Mouse (Mus musculus): ENCODE measurements at regions not wholly inside any gene's neighbourhood (a gene's known extent, or its start where the extent isn't known, plus 50 kb on each side); places are given as distances from the start of the nearest gene placed in this dataset.

DNA sequence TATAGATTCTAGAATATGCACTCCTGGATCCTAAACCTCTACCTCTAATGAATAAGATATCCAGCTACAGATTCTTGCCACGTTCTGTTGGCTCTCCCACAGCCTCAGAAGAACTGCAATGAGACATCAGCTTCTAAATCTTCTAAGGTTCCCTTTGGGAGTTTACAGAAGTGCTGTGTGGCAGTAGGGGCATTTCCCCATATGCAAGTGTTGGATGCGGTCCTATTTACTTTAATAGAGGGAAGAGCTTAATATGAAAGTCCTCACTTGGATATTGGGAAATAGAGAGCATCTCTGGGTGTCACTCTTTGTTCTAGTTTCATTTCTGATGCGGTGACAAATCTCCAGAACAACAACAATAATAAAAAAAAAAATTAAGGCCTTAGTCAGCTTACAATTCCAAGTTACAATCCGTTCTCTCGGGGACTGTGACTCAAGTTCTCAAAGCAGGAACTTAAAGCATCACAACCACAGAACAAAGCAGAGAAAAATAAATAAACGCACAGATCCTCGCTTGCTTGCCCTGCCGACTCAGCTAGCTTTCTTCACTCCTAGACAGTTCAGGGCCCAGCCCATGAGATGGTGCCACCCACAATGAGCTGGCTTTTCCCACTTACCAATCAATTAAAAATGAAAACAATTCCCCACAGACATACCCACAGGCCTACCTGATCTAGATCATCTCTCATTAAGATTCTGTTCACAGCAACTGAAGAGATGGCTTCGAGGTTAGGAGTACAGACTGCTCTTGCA lies 204.4 kb upstream of the Cited2 start:
- DNase-seq (ENCODE audit: low spot score), result no peak

DNA sequence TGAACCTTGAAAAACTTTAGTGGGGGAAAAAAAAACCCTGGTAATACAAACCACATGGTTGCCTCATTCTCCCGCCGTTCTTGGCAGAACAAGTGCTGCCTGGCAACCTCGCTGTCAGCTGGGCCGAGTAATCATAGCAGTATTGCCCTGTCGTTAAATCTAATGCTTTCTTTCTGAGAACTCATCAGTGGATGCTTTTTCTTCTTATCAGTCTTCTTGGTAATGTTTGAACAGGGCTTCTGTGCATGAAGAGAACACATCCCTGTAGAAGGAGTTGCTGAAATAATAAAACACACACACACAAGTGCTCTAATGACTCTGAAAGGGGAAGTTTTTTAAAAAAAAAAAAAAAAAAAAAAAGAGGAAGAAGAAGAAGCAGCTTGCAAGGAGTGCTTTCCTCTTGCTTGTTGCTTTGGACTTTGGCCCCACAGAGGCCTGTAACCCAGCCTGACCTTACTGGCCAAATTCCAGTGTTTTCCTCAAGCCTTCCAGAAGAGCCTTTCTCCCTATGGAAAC lies 200.9 kb upstream of the Cited2 start:
- DNase-seq (ENCODE audit: low spot score), result peak; percentile 27

DNA sequence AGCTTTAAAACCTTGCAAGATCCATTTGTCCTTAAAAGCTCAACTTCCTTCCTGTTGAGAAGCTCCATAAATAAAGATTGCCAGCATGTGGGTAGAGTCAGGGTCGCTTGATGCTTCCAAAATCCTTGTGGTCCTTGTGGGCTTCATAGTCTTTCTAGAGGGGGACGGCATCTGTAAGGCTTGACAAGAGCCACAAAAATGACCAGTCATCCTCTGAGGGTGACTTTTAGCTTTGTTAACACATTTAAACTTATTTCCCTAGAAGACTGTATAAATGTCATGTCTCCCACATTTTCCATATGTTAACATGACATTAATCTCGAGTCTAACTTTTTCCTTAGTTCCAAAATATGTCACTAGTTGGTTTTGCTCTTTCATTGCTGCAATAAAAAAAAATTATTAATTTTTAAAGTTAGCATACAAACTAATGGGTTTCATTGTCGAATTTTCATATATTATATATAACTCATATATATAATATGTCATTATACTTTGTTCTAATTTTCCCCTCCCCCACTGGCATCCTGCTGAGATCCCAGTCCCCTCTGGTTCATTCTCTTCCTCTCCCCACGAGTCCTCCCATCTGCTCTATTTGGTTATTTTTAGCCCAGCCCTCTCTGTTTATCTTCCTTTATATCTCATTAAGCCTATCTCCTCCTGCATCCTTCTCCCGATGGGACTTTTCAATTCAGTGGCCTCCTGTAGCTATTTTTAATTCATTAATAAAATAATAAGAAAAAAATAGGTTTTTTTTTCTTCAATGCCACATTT lies 199.3 kb upstream of the Cited2 start:
- DNase-seq (ENCODE audit: low spot score), result no peak

DNA sequence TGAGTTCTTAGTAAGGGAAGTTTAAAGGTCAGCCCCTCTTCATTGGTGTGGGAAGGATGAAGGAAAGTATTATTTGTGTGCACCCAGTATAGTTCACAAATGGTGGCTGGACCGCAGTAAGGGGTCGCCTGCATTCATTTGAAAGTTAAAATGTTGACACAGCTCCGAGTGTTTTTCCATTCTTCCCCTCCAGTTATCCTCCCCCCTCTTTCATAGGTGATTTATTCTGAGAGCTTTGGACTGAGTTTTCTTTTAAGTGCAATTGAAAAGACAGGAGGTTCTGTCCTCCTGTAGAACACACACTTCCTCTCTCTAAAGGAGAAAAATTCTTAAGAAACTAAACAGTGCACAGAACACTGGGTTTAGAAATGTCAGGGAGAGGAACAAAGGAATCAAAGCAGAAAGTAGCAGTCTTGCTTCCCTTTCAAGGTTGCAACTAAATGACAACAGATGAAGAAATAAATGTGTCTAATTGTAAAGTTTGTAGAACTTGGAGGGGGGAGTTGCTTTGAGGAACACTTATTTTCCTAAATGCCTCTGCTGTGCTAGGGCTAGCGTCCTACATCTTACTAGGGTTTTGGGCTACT lies 195.8 kb upstream of the Cited2 start:
- DNase-seq (ENCODE audit: low spot score), result no peak

- no peak for DNase-seq (ENCODE audit: low spot score)
Measured at GRCm38 (mm10) chr10:17528116-17528515, 194.9 kb upstream of the Cited2 start.

DNA sequence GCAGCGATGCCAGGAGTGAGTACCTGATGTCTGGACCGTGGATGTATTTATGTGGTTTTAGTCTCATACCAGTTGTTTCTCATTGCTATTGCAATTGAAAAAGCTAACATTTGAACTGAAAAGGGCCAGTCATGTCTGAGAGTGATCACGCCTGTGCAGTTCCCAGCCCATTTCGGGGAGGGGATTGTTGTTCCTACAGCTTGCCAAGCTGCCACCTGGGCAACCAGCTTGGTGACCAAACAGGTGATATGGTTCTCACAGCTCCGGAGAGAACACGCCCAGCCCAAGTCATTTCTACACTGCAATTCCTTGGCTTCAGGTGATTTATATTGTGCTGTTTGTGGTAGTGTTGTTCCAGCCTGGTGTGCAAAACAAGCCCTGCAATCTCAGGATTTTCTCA lies 194.2 kb upstream of the Cited2 start:
- DNase-seq (ENCODE audit: low spot score), result no peak

- no peak for DNase-seq (ENCODE audit: low spot score)
Measured at GRCm38 (mm10) chr10:17529851-17530509, 193.0 kb upstream of the Cited2 start.

- DNase-seq (ENCODE audit: low spot score), result no peak
Measured at GRCm38 (mm10) chr10:17531021-17531420, 192.0 kb upstream of the Cited2 start.

DNA sequence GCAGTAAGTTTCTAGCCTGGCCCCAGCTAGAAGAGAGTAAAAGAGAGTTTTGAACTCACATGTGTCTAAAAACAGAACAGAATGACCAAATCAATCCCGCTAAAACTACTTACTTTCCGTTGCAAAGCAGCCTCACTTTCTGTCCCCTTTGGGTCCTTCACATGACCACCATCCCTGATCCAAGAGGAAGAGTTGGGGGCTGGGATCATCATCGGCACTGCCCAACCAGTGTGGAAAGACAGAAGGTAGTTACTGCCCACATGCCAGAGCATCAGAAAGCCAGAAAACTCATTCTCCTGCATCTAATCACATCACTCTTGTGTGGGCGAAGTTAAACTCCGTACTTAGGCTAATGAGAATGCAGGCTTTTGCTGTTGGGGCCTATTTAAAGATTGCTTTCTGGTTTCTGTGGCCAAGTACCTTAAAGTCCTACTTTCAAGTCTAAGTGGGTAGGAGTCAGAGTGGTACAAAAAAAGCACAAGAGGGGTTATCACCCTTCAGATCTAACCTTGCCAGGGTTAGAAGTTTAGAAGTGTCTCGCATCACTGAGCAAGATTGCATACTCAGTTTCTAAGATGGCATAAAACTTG lies 184.0 kb upstream of the Cited2 start:
- DNase-seq (ENCODE audit: low spot score), result no peak

DNA sequence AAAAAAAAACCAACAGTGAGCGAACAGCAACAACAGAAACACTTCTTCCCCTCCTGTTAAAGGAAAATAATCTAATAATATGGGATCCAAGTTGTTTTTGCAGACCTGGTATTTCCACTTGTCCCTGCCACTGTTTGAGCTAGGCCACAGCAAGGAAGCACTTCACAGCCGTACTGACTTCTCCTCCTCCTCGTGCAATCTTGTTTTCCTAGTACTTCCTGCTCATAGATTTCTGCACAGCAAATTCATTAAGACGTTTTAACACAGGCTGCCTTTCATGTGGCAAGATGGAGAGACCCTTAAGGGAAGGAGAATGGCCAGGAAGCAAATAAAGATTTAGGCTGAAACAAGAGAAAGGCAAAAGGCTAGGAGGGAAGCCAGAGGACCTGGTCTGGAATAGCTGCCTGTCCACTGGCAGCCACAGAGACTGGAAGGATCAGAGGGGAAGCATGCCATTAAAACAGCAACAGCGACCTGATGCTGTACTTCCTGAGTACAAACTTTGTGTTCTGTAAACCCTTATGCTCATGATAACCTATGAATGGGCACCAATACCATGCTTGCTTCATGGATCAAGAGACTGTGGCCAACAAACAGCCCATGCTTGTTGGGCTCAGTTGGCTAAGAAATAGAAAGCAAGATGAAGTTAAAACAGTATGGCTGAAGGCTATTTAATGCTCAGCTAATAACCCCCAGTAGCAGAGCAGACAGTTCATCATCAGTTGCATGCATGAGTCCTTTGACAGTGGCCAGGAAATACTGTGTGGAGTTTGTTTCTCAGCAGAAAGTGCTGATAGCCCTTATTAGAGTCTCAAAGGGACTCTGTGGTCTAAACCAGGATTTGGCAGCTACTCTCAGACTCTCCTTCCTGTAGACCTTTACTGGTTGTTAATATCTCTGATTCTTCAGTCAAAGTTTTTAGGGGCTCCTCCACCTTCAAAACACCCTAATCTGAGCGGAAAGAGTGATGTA lies 182.3 kb upstream of the Cited2 start:
- no peak for DNase-seq (ENCODE audit: low spot score)

DNA sequence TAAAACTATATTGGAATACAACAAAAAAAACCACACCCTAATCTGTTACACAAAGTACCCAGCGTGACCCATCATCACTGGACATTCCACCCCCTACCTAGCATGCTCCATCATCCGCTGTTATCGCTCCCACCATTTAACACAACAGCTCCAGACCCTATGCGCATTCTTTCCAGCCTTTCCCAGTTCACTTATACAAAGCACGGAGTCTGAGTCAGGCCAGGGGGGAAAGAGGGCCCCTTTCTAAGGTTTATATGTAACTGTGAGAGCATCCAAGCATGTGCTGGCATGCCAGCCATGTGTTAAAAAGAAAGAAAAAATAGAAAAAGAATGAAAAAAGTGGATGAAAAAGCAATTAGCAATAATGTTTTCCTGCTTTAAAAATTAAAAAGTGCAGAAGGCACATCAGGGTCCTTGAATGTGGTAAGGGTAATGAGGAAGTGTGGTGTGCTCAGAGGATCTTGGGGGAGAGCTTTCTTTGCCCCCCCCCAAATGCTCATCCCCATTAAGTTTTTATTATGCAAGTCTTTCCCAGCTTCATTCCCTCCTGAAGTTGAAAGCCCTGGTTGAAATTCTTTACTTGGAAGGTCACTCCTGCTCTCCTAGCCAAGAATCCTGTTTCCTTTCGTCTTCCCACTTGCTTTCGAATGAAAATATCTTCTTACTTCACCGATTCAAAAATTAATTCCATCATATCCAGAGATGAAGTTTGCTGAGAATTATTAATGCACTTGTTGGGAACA lies 180.7 kb upstream of the Cited2 start:
- DNase-seq (ENCODE audit: low spot score), result no peak

DNA sequence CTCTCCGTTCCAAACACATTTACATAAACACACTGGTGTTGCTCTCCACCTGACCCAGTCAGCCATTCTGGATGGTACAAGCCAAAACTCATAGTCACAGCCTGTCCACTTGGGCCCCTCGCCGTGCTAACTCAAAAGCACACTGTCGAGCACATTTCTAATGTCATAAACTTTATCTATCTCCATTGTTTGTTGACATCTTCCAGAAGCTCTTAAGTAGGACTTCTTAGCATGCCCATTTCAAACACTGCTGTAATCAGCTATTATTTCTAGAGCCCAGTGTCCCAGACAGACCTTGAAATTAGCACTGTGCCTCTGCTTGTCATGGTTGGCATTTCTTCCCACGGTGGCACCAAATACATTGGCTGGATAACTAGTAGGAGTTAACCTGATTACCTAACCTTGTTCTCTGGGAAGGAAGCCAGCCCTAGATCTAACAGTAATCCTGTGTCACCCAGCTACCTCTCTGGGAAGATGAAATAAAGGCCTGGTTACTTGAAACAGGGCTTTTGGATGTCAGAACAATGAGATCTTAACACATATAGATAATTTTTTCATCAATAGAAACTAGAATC lies 180.1 kb upstream of the Cited2 start:
- no peak for DNase-seq (ENCODE audit: low spot score)

- DNase-seq (ENCODE audit: low spot score), result no peak
Measured at GRCm38 (mm10) chr10:17545291-17545690, 177.7 kb upstream of the Cited2 start.

DNA sequence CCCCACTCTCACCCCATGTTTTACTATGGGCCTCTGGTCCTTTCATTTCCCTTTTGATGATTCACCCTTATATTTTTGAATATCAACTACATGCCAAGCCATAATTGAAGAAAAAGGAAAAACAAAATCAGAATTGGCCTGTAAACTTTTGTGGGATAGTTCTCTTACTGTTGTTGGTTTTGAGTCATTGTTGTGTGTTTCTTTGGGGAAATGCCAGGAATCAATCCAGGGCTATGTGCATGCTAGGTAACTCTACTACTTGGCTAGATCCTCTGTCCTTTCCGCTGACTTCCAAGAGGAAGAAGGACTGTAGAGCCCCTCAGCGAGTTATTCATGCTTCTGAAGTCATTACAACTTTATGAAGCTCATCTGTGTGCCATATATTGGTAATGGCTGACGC lies 175.0 kb upstream of the Cited2 start:
- no peak for DNase-seq (ENCODE audit: low spot score)

GRCm38 (mm10) chr10:17548629-17549580 lies 174.1 kb upstream of the Cited2 start:
- DNase-seq (ENCODE audit: low spot score), result no peak

- DNase-seq (ENCODE audit: low spot score), result no peak
Measured at GRCm38 (mm10) chr10:17549711-17550637, 173.0 kb upstream of the Cited2 start.

DNA sequence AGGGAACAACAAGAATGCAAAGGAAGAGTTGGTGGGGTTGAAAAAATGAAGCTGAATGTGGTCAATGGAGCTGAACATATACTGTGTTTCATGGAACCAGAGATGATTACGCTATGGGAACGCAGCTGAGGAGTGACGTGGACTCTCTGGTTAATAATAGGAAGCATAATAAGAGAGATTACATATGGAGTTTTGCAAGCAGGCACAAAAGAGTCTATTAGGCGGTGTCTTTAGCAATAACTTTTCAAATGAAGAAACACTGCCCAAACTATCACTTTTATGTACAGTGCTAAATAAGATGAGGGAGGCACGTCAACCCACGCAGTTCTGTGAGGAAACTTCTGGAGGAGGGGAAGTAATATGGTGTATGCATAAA lies 172.4 kb upstream of the Cited2 start:
- DNase-seq (ENCODE audit: low spot score), result no peak

- no peak for DNase-seq (ENCODE audit: low spot score)
Measured at GRCm38 (mm10) chr10:17551869-17552268, 171.1 kb upstream of the Cited2 start.
